Mouse (Mus musculus): ENCODE results near the gene Slc39a7. TPM values are rescaled to one million over a fixed set of nuclear protein-coding genes. Genes with fewer than 3 reads are reported as not detected.
A peak's percentile ranks its signal among the peaks of the same experiment; 100 is the strongest.
"Not testable (repeated sequence)": the region's sequence is repeated elsewhere in the genome, so short reads cannot be mapped to it uniquely, and the experiment has no call there.

Gene Slc39a7
- total RNA-seq, 2 experiments from 2014 or later = 98.6 to 104 TPM

DNA sequence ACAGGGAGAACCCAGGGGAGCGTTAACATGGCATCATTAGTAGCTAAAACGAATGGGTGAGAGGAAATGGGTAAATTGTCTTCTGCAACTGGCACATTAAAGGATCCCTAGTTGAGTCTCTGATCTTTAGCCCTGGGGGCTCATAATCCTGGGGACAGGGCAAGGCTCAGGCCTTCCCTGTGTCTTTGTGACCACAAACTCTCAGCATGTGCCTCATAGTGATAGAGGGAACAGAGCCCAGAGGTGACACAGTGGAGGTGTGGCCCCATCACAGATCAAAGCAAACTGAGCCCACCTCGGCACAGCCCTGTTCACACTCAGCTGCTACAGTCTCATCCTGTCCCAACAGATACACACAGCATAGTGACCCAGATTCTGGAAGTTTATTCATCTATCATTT is 35.8 kb downstream of the Slc39a7 start:
- no peak for TF ChIP-seq CTCF (IDR thresholded peaks at IDR 0.05)
- intact Hi-C loops (cut with DNase I) = loop anchor here (5.0 kb wide), 1 partner anchor 1297 kb away; no protein-coding TSS in a partner anchor
- H3K4me3 ChIP-seq = no peak overlapping the region
- no peak overlapping the region for H3K27ac ChIP-seq
- no peak for DNase-seq (ENCODE audit: extremely low spot score in 1 of 2, low spot score in 2 of 2)

DNA sequence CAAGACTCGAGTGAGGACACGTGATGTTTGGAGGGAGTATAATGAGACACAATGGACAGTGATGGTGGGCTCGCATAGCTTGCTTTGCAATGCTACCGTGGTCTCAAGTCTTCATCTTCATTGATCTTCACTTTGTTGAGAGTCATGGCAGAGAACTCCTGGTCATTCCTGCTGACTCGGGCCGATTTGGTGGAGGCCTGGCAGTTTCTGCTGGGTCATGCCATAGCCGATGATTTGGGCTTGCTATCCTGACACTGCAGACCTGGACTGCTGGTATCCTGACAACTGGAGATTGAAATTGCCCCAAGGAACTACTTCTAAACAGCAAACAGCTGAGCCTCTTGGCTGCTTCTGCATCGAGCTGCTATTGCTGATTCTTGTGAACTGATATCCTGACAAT is 36.5 kb downstream of the Slc39a7 start:
- DNase-seq (ENCODE audit: extremely low spot score in 1 of 2, low spot score in 2 of 2) = no peak
- Histone ChIP-seq H3K27ac (no peak overlapping the region), H3K4me3 (no peak overlapping the region)
- intact Hi-C loops (cut with DNase I) = loop anchor here (5.0 kb wide), 1 partner anchor 1297 kb away; no protein-coding TSS in a partner anchor
- TF ChIP-seq CTCF (IDR thresholded peaks at IDR 0.05) = no peak

DNA sequence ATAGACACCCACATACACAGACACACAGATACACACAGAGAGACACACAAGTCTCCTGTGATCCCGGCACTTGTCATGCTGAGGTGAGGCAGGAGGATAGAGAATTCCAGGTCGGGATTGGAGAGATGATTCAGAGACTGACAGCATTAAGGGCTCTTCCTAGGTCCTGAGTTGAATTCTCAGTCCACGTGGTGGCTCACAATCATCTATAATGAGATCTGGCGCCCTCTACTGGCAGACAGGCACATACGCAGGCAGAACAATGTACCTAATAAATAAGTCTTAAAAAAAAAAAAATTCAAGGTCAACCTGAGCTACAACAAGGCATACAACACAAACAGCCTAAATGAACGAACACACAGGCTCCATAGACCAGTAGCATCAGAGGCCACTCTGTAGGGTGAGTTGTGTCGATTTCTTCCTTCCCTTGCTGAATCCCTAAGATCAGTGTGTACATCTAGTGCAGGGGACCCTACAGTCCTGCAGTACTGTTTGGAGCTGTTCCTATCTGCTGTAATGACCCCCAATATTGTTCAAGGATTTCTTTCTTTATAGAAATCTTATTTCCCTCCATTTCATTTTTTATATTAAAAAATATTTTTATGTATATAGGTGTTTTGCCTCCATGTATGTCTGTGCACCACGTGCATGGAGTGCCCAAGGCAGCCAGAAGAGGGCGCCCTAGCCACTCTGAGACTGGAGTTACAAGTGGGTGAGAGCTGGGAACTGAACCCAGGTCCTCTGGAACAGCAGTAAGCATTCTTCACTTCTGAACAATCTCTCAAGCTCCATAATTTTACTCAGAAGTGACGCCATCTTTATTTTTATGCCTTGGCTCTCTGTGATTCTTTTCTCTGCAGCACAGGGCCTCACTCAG is 39.5 kb downstream of the Slc39a7 start:
- DNase-seq (ENCODE audit: extremely low spot score in 1 of 2, low spot score in 2 of 2) = no peak
- TF ChIP-seq CTCF (IDR thresholded peaks at IDR 0.05) = peak; percentile 72
- no peak overlapping the region for H3K27ac ChIP-seq
- no peak overlapping the region for H3K4me3 ChIP-seq
- intact Hi-C loops (cut with DNase I) = no loop called here

DNA sequence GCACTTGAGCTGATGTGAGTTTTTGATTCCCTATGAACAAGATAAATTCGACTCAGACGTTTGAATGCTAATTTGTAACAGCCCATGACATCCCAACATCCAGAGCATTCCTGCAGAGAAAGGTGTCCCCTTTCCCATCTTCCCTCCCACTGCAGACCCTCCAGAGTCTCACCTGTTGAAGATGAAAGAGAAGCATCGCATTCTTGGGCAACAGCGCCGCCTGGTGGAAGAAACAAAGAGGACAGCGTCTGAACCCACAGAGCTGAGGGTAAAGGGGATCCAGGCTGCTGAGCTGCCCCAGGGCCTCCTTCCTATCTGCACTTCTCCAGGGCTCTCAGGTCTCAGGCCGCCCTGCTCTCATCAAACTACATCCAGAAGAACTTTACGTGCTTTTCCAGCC is 49.3 kb downstream of the Slc39a7 start:
- H3K4me3 ChIP-seq, H3K27ac ChIP-seq: not testable (repeated sequence)
- intact Hi-C loops (cut with DNase I) = loop anchor here (2.0 kb wide), 1 partner anchor 13 kb away; no protein-coding TSS in a partner anchor
- TF ChIP-seq CTCF (IDR thresholded peaks at IDR 0.05) = peak; percentile 70
- DNase-seq (ENCODE audit: extremely low spot score in 1 of 2, low spot score in 2 of 2) = peak in 1 of 2 experiments; percentile 51

DNA sequence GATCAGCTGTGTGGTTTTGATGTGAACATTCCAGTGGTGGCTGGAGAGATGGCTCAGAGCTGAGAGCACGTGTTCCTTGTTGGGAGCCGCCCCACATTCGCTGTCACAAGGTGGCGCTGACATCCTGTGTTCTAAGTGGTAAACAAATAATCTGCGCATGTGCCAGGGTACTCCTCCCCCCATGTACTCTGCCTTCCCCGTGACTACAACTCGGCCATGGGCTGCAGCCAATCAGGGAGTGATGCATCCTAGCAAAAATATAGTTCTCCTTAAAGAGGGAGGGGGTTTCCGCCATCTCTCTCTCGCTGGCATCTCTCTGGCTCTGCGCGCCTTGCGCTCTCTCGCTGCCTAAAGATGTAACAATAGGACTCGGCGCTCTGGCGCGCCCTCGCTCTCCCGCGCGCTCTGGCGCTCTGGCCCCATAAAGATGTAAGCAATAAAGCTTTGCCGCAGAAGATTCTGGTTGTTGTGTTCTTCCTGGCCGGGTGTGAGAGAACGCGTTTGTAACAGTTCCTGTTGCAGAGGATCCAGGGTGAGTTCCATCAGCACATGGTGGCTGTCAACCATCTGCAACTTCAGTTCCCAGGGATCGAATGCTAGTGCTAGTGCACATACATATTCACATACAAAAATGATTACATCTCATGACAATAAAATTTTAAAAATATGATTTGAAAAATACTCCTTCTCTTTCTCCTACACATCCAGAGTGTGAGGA is 50.1 kb downstream of the Slc39a7 start:
- TF ChIP-seq CTCF (IDR thresholded peaks at IDR 0.05) = peak; percentile 37
- intact Hi-C loops (cut with DNase I) = not testable (repeated sequence)
- DNase-seq (ENCODE audit: extremely low spot score in 1 of 2, low spot score in 2 of 2) = peak; percentile 81 to 86
- Histone ChIP-seq H3K4me3 (peak overlapping the region; percentile 51), H3K27ac (peak overlapping the region; percentile 82)

DNA sequence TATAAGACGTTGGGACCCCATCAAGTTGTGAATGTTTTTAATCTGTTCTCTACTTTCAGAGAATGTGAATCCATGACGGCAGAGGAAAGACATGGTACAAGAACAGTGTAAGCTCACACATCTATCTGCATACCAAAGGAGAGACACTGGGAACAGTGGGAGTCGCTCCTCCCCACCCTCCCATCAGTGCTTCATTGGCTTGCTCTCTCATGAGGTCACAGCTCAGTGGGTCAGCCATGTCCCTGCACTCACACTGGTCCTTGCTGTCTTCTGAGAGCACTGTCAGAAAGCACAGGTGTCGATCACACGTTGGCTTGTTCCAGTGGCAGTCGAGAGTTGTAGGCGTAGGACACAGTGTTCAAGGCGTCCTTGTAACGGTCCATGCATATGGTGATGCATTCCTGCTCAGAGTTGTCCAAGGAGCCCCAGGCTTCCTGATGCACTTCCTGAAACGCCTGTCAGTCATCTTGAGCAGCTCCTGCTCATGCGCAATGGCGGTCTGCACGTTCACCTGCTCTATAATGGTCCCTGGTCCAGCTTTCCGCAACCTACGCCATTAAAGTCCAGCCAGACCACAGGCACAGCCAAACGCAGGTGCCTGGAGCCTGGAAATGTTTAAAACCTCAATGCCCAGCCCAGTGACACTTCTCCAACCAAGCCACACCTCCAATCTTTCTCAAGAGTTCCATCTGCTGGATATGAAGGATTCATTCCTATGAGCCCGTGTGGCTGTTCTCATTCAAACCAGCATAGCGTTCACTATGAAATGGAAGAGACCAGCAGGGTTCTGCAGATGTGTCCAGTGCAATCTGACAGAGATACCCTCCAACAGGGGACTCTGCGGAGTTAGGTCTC is 51.1 kb downstream of the Slc39a7 start:
- no peak for DNase-seq (ENCODE audit: extremely low spot score in 1 of 2, low spot score in 2 of 2)
- Histone ChIP-seq H3K27ac (peak overlapping the region; percentile 67; the same call in 1 of the 2 replicates), H3K4me3 (no peak overlapping the region)
- TF ChIP-seq CTCF (IDR thresholded peaks at IDR 0.05) = no peak
- intact Hi-C loops (cut with DNase I) = no loop called here

DNA sequence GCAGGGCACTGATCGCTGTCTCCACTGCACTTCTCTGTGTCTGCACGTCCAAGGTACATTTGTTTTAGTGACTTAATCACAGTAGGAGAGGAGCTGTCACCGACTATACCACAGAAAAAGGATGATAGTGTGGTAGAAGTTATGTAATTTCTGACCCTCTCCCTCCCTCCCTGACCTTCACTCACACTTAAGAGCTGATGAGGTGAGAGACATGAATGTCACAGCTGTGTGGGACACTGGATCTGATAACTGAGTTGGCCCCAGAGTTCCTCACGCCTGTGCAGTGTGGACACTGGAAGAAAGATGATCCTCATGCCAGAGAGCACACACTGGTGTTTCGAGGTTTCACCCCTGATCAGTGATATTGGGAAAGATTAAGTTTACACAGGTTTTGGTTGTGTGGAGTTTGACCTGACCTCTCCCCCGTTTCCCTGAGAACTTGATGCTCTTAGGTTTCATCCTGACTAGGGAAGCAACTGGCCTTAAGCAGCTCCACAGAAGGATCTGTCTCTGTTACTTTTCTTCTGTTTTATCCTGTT is 51.9 kb downstream of the Slc39a7 start:
- no peak overlapping the region for H3K27ac ChIP-seq
- intact Hi-C loops (cut with DNase I) = no loop called here
- DNase-seq (ENCODE audit: extremely low spot score in 1 of 2, low spot score in 2 of 2) = no peak
- H3K4me3 ChIP-seq = no peak overlapping the region
- TF ChIP-seq CTCF (IDR thresholded peaks at IDR 0.05) = no peak

DNA sequence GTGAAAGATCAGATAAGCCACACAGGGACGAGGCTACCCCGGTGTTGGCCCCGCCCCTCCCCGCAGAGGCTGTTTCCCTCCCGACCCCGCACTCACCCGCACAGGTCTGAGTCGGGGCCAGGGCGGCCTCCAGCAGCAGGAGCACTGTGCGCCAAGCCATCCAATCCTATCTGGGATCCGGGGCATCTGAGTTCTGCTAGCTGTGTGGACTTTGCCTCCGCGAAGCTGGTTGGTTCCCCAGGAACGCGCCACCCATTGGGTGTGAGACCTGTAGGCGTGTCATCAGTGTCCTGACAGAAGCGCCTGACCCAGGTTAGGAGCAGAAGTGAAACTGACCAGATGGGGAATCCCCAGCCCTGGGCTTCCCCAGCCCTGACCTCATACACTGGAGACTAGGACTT is 52.9 kb downstream of the Slc39a7 start:
- intact Hi-C loops (cut with DNase I) = no loop called here
- TF ChIP-seq CTCF (IDR thresholded peaks at IDR 0.05) = no peak
- Histone ChIP-seq H3K4me3 (peak overlapping the region; percentile 41), H3K27ac (no peak overlapping the region)
- no peak for DNase-seq (ENCODE audit: extremely low spot score in 1 of 2, low spot score in 2 of 2)

Small RNAs within 50 kb of the gene (microRNA-seq; reads per million reads assigned to microRNA genes)
- gene Mir219a-1 (0 to 0.24 reads per million in 2 experiments), gene Mir219c (0 reads per million in 2 experiments)

Other genes starting within 250 kb of the Slc39a7 start
- gene Angptl4, start 249.9 kb downstream of the Slc39a7 start, total RNA-seq (2021) = 1 to 10 TPM; 3.4 to 4.3 TPM
- gene Kank3, start 221.2 kb downstream of the Slc39a7 start, total RNA-seq (2021) = 10 to 100 TPM; 32.3 to 38.7 TPM
- 100 to 1,000 TPM; 600 to 661 TPM for gene Rps28, start 207.1 kb downstream of the Slc39a7 start, total RNA-seq (2021)
- gene Ndufa7, start 207.1 kb downstream of the Slc39a7 start, total RNA-seq (2021) = 100 to 1,000 TPM; 190 to 211 TPM
- 10 to 100 TPM; 19.8 to 26.8 TPM for gene Cd320, start 188.6 kb downstream of the Slc39a7 start, total RNA-seq (2021)
- gene Gm7029, start 157.8 kb downstream of the Slc39a7 start, total RNA-seq (2021) = not detected
- gene Kifc1, start 141.0 kb downstream of the Slc39a7 start, total RNA-seq (2021) = 1 to 10 TPM; 2.2 to 3.1 TPM
- gene Platr17, start 126.5 kb downstream of the Slc39a7 start, total RNA-seq (2021) = not detected
- gene Daxx, start 122.3 kb downstream of the Slc39a7 start, total RNA-seq (2021) = 10 to 100 TPM; 25.5 to 27.7 TPM
- gene Tapbp, start 115.8 kb downstream of the Slc39a7 start, total RNA-seq (2021) = 10 to 100 TPM; 41.3 to 44.2 TPM
- 10 to 100 TPM; 35.8 to 36.0 TPM for gene Zbtb22, start 115.8 kb downstream of the Slc39a7 start, total RNA-seq (2021)
- gene Rgl2, start 102.1 kb downstream of the Slc39a7 start, total RNA-seq (2021) = 10 to 100 TPM; 63.4 to 74.3 TPM
- 10 to 100 TPM; 93.0 to 97.6 TPM for gene Pfdn6, start 91.3 kb downstream of the Slc39a7 start, total RNA-seq (2021)
- 10 to 100 TPM; 14.7 to 18.4 TPM for gene Wdr46, start 91.0 kb downstream of the Slc39a7 start, total RNA-seq (2021)
- 1 to 10 TPM; 6.3 to 6.5 TPM for gene B3galt4, start 80.2 kb downstream of the Slc39a7 start, total RNA-seq (2021)
- 10 to 100 TPM; 74.6 to 82.7 TPM for gene Vps52, start 75.9 kb downstream of the Slc39a7 start, total RNA-seq (2021)
- 100 to 1,000 TPM; 311 to 327 TPM for gene Rps18, start 75.7 kb downstream of the Slc39a7 start, total RNA-seq (2021)
- gene H2-K1, start 31.3 kb downstream of the Slc39a7 start, total RNA-seq (2021) = 10 to 100 TPM; 19.7 to 23.5 TPM
- 10 to 100 TPM; 34.8 to 44.9 TPM for gene Ring1, start 7.0 kb downstream of the Slc39a7 start, total RNA-seq (2021)
- 10 to 100 TPM; 34.4 to 41.2 TPM for gene H2-Ke6, start 3.6 kb downstream of the Slc39a7 start, total RNA-seq (2021)
- 10 to 100 TPM; 84.7 to 86.2 TPM for gene Rxrb, start 130 bp upstream of the Slc39a7 start, total RNA-seq (2021)
- gene Col11a2, start 7.8 kb upstream of the Slc39a7 start, total RNA-seq (2021) = 10 to 100 TPM; 11.3 to 15.2 TPM
- under 1 TPM in 1 of 2 experiments, not detected in 1; 0.47 TPM for gene H2-Oa, start 60.7 kb upstream of the Slc39a7 start, total RNA-seq (2021)
- 10 to 100 TPM; 23.3 to 28.2 TPM for gene H2-DMa, start 87.9 kb upstream of the Slc39a7 start, total RNA-seq (2021)
- gene Brd2, start 91.0 kb upstream of the Slc39a7 start, total RNA-seq (2021) = 100 to 1,000 TPM; 177 to 179 TPM
- gene H2-DMb2, start 111.6 kb upstream of the Slc39a7 start, total RNA-seq (2021) = under 1 TPM; 0.56 to 0.59 TPM
- 1 to 10 TPM; 1.1 to 1.7 TPM for gene H2-DMb1, start 121.4 kb upstream of the Slc39a7 start, total RNA-seq (2021)
- gene Tap1, start 155.9 kb upstream of the Slc39a7 start, total RNA-seq (2021) = 1 to 10 TPM; 2.1 to 3.4 TPM
- 1 to 10 TPM; 1.1 to 2.0 TPM for gene Psmb9, start 156.1 kb upstream of the Slc39a7 start, total RNA-seq (2021)
- gene Psmb8, start 166.0 kb upstream of the Slc39a7 start, total RNA-seq (2021) = 1 to 10 TPM; 2.0 to 3.2 TPM
- gene Tap2, start 171.8 kb upstream of the Slc39a7 start, total RNA-seq (2021) = 1 to 10 TPM; 7.0 to 7.8 TPM
- gene H2-Ob, start 207.2 kb upstream of the Slc39a7 start, total RNA-seq (2021) = under 1 TPM; 0.16 to 0.18 TPM
- gene H2-Ab1, start 226.0 kb upstream of the Slc39a7 start, total RNA-seq (2021) = 1 to 10 TPM; 1.3 to 3.1 TPM

Measured in left cerebral cortex, adult 2 months (tissue).